Mouse (Mus musculus) heart, embryonic 11.5 days (tissue): ENCODE measurements around the gene R3hdm4. TPM values are rescaled to one million over a fixed set of nuclear protein-coding genes. Genes with fewer than 3 reads are reported as not detected.

Experiments used
- ATAC-seq: fragments of 200-750 bp; cut with Nextera tagmentation; replicated peaks from 2 replicates; pipeline ENCODE4 v1.8.0; 2017; ENCODE audit warnings: moderate library complexity; ENCODE audit not compliant: insufficient number of reproducible peaks, low FRiP score, low TSS enrichment
- H3K27ac ChIP-seq: fragments of 300-500 bp; sonication (generic); 2 replicates; pipeline ENCODE4 v1.5.1; 2014; ENCODE audit warnings: mild to moderate bottlenecking, low read depth, low read length
- H3K27me3 ChIP-seq: fragments of 300-500 bp; sonication (generic); 2 replicates; pipeline ENCODE4 v1.6.1; 2014; ENCODE audit warnings: mild to moderate bottlenecking, low read length, mixed read lengths; ENCODE audit not compliant: control insufficient read depth, insufficient read depth
- H3K36me3 ChIP-seq: fragments of 300-500 bp; sonication (generic); 2 replicates; pipeline ENCODE4 v1.6.1; 2014; ENCODE audit warnings: mild to moderate bottlenecking, low read length, moderate library complexity, mixed read lengths; ENCODE audit not compliant: control insufficient read depth, insufficient read depth
- H3K4me1 ChIP-seq: fragments of 300-500 bp; sonication (generic); 2 replicates; pipeline ENCODE4 v1.6.1; 2014; ENCODE audit warnings: low read length; ENCODE audit not compliant: control insufficient read depth, insufficient read depth
- H3K4me2 ChIP-seq: fragments of 300-500 bp; sonication (generic); 2 replicates; pipeline ENCODE4 v1.6.1; 2014; ENCODE audit warnings: mild to moderate bottlenecking, moderate library complexity
- H3K4me3 ChIP-seq: fragments of 300-500 bp; sonication (generic); 2 replicates; pipeline ENCODE4 v1.5.1; 2014; ENCODE audit warnings: low read depth, low read length
- H3K9ac ChIP-seq: fragments of 300-500 bp; sonication (generic); 2 replicates; pipeline ENCODE4 v1.6.1; 2014; ENCODE audit warnings: mild to moderate bottlenecking, low read depth, low read length, moderate library complexity
- H3K9me3 ChIP-seq: fragments of 300-500 bp; sonication (generic); replicated peaks from 2 replicates; pipeline ENCODE4 v1.6.1; 2016; ENCODE audit warnings: low read length; ENCODE audit not compliant: control insufficient read depth
- WGBS: fragments of 180-500 bp; shearing (Covaris S2); extraction: QIAGEN DNeasy Blood & Tissue Kit; methylation state at CpG from one replicate; pipeline ENCODE4 v1.1.7; 2014; ENCODE audit not compliant: insufficient replicate concordance; 5-methylcytosine and 5-hydroxymethylcytosine counted together
- polyA plus RNA-seq: library from polyadenylated mRNA; unstranded; fragments of >200 nt; fragmentation: Nextera tagmentation; extraction: Ambion mirVana; gene quantifications from 2 replicates; pipeline ENCODE4 v1.2.1, GENCODE M21; 2014

R3hdm4 gene
- polyA plus RNA-seq, 1 experiment from 2014 or later: 87.6 TPM

DNA sequence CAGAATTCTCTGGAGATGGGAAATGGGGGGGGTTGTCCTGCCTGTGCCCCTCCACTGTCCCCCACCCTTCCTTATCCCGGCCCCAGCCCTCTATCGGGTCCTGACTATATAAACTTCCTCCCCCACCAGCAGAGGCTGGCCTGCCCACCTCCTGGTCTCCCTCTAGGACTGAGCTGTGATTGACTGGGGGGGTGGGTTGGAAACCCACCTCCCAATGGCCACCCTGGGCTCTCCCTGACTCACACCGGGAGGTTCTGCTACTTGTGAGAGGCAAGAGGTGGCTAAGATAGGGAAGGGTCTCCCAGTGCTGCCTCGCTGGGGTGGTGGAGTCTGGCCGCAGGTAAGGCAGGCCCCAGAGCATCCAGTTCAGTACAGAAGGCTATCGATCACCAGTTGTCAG is 26.5 kb upstream of the R3hdm4 start:
- H3K27me3 ChIP-seq: no peaks in the 10 kb centered on the region
- peaks cover 34% of the 10 kb centered on the region for H3K4me1 ChIP-seq
- peaks cover 15% of the 10 kb centered on the region for H3K36me3 ChIP-seq
- no peak overlapping the region; the same call in 1 of the 2 replicates for H3K4me3 ChIP-seq
- H3K27ac ChIP-seq: peak overlapping the region; percentile 90
- H3K9ac ChIP-seq: peak overlapping the region; percentile 59
- no peak for ATAC-seq
- H3K4me2 ChIP-seq: peak overlapping the region; percentile 36
- 58% methylated on average over 6 of the region's 6 CpGs for WGBS
- no peaks in the 10 kb centered on the region for H3K9me3 ChIP-seq

DNA sequence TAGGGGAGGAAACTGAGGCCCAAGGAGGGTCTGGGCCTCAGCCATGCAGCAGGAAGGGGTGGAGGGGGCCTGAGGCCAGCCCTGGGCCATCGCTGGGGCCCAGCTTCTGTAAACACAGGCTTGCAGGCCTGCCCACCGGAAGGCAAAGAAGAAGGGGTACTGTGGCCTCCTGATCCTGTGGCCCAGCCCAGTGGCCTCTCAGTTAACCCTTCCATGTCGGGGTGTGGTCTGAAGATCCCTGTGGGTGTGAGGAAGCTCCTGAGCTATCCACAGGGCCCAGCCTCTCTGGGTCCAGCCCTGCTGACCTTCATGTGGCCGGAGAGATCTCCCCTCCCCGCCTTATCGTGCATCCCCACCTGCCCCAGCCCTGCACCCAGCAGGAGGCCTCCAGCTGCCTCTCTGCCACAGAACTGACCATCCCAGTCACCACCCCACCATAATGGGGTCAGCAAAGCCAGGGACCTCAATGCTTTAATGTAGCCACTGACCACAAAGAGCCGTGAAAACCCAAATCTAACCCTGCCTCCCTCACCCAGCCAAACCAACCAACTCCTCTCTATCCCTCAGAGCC is 25.8 kb upstream of the R3hdm4 start:
- ATAC-seq: peak; percentile 88
- no peaks in the 10 kb centered on the region for H3K27me3 ChIP-seq
- peaks cover 20% of the 10 kb centered on the region for H3K36me3 ChIP-seq
- H3K4me3 ChIP-seq: peak overlapping the region; percentile 2; the same call in 1 of the 2 replicates
- H3K9ac ChIP-seq: peak overlapping the region; percentile 59
- peaks cover 34% of the 10 kb centered on the region for H3K4me1 ChIP-seq
- WGBS: 12% methylated on average over 7 of the region's 7 CpGs
- peak overlapping the region; percentile 90 for H3K27ac ChIP-seq
- peak overlapping the region; percentile 53 for H3K4me2 ChIP-seq
- H3K9me3 ChIP-seq: no peaks in the 10 kb centered on the region

DNA sequence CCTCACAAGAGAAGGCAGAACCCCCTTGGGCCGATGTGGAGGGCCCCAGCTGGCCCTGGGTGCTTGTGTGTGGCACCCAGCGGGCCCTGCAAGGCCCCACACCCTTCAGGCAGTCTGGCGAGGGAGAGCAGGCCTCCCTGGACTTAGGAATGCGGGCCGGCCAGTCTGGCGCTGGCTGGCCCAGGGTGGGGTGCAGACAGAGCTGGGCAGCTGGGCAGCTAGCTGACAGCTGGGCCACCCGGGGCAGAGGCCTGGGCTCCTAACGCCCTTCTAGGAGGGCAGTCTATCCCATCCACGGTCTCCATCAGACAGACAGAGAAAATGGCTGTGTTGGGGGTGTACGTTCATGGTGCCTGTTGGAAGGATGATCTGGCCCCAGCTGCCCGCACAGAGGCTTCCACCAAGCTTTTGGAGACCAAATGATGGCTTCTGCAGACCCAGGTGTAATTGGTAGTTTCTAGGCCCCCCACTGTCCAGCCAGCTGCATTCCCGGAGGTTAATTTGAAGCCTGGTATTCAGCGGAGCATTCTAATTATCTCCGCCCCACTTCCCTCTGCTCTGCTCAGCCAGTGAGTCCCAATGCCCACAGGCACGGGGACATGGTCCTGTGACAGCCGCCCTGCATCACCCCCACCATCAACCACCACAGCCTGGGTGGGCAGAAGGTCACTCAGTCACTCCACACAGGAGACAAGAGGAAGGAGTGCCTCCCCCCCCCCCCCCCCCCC is 24.7 kb upstream of the R3hdm4 start:
- Histone ChIP-seq H3K9me3 (no peaks in the 10 kb centered on the region), H3K4me3 (peak overlapping the region; percentile 2; the same call in 1 of the 2 replicates), H3K27ac (peak overlapping the region; percentile 90), H3K4me2 (peak overlapping the region; percentile 53), H3K4me1 (peaks cover 41% of the 10 kb centered on the region), H3K9ac (peak overlapping the region; percentile 68), H3K36me3 (peaks cover 15% of the 10 kb centered on the region), H3K27me3 (no peaks in the 10 kb centered on the region)
- WGBS: 34% methylated on average over 16 of the region's 16 CpGs
- ATAC-seq: no peak

DNA sequence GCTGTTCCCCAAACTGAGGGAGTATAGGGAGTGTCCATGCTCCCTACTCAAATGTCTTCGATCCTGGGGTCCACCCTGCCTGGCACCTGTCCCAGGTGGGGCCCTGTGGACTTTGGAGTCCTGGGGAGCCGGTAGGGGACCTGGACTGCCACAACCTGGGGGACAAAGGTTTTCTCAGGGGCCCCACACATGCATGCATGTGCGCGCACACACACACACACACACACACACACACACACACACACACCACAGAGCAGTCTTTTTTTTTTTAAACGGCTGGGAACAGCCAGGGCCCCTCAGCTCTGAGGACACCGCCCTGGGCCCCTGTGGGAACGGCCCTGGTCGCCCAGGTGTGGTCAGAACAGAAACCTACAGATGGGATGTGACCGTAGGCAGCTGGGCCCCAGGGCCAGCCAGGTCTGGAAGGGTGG is 22.5 kb upstream of the R3hdm4 start:
- Histone ChIP-seq H3K9ac (no peak overlapping the region), H3K27ac (peak overlapping the region; percentile 8; the same call in 1 of the 2 replicates), H3K9me3 (no peaks in the 10 kb centered on the region), H3K4me1 (peaks cover 52% of the 10 kb centered on the region), H3K4me3 (no peak overlapping the region), H3K4me2 (peak overlapping the region; percentile 14; the same call in 1 of the 2 replicates), H3K36me3 (peaks cover 7% of the 10 kb centered on the region), H3K27me3 (no peaks in the 10 kb centered on the region)
- 0 out of 2 replicates have a peak, but pooled peaks have one; percentile 23 for ATAC-seq
- 70% methylated on average over 9 of the region's 9 CpGs for WGBS

DNA sequence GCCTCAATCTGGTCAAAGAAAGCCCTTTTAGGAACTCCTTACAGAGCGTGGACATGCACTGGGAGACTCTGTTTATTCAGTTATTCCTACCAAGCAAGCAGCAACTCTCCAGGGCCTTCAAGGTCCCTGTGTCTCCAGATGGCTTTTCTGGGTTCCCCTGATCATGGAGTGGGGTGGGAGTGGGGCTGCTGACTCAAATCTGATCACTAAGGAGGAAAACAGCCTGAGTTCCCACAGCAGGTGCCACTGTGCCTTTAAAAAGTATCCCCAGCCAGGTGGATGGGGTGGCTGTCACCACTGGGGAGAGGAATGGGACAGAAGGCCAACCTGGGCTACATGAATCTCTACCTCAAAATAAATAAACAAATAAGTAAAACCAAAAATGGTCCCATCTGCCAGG is 22.0 kb upstream of the R3hdm4 start:
- peaks cover 57% of the 10 kb centered on the region for H3K4me1 ChIP-seq
- ATAC-seq: no peak
- peaks cover 10% of the 10 kb centered on the region for H3K36me3 ChIP-seq
- no peak overlapping the region for H3K27ac ChIP-seq
- WGBS: 82% methylated on average over 1 of the region's 1 CpGs
- H3K9ac ChIP-seq: no peak overlapping the region
- H3K4me2 ChIP-seq: no peak overlapping the region
- no peaks in the 10 kb centered on the region for H3K9me3 ChIP-seq
- no peaks in the 10 kb centered on the region for H3K27me3 ChIP-seq
- no peak overlapping the region for H3K4me3 ChIP-seq

DNA sequence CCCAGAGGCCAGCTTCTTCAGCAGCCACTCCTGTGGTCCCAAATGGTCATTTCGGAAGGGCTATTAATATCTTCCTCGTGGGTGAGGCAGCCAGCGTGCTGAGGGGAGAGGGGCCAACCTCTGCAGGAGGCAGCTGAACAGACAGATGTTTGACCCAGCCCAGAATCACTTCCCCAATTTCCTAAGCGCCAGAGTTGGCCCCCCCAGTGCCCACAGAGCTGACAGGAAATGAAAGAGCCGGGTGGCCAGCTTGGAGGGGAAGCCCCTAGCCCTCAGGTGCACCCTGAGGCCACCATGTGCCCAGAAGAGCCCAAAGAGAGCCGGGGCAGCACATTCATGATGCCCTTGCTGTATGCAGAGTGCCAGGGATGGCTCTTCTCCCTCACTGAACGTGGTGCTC is 19.7 kb upstream of the R3hdm4 start:
- H3K4me1 ChIP-seq: peaks cover 60% of the 10 kb centered on the region
- peak overlapping the region; percentile 11; the same call in 1 of the 2 replicates for H3K4me2 ChIP-seq
- H3K27ac ChIP-seq: 0 out of 2 replicates have a peak overlapping the region, but pooled peaks have one; percentile 46
- no peak overlapping the region for H3K9ac ChIP-seq
- no peak overlapping the region for H3K4me3 ChIP-seq
- H3K27me3 ChIP-seq: no peaks in the 10 kb centered on the region
- 54% methylated on average over 7 of the region's 7 CpGs for WGBS
- no peak for ATAC-seq
- peaks cover 14% of the 10 kb centered on the region for H3K36me3 ChIP-seq
- H3K9me3 ChIP-seq: no peaks in the 10 kb centered on the region

DNA sequence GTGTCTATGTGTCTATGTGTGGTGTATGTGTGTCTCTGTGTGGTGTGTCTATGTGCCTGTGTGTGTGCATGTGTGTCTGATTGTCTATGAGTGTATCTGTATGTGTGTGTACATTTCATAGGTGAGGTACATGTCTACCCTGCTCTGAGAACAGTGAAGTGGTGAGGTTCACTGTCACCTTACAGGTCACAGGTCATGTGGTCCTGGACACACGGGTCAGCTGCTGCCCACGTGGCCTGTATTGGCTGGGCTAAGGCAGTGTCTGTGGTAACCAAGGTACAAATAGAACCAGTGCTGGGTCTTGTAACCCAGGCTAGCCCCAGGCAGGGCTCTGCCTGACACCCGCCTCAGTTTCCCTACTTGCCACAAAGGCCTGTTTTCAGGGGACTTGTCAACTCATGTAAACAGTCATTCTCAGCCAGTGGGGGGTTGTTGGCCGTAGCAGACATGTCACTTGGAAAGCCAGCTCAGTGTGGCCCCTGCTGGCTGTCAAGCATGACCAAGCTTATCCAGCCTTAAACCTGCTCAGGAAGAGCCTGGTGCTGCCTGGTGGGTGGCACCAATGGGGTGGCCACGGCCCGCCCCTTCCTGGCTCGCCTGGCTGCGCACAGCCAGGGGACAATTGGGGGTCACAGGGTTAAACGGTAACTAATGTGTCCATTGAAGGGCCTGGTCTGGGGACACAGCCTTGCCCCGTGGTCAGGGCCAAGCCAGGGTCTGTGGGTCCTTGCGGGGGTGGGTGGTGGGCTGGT is 16.9 kb upstream of the R3hdm4 start:
- WGBS: 82% methylated on average over 11 of the region's 11 CpGs
- Histone ChIP-seq H3K27me3 (no peaks in the 10 kb centered on the region), H3K9ac (0 out of 2 replicates have a peak overlapping the region, but pooled peaks have one; percentile 34), H3K36me3 (peaks cover 20% of the 10 kb centered on the region), H3K27ac (no peak overlapping the region), H3K4me2 (no peak overlapping the region), H3K4me1 (peaks cover 66% of the 10 kb centered on the region), H3K9me3 (no peaks in the 10 kb centered on the region), H3K4me3 (no peak overlapping the region)
- ATAC-seq: no peak

DNA sequence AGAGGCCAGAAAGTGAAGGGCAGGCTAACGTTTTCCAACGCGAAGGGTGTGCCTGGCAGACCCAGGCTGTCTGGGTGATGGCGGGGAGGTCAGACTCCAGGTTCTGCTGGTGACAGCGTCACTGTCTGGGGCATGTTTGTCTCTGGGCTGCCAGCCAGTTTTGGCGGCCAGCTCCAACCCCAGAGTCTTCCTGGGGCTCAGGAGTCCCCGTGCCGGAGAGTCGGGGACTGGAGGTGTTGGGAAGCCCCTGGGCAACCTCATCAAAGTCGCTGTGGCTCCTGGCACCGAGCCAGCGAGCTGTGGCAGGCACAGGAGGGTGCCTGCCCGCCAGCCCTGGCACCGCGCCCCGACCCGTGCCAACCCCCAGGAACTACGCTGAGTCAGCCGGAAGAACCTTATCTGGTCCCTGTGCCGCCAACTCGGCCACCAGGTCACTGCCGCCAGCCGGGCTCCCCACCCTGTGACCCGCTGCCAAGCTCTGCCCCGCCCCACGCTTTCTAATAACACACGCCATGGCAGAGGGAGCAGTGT is 16.0 kb upstream of the R3hdm4 start:
- H3K9ac ChIP-seq: no peak overlapping the region
- peak overlapping the region; percentile 41 for H3K4me2 ChIP-seq
- peaks cover 76% of the 10 kb centered on the region for H3K4me1 ChIP-seq

More for the DNA sequence above, 16.0 kb upstream of the R3hdm4 start:
- no peak for ATAC-seq
- no peak overlapping the region for H3K4me3 ChIP-seq
- peak overlapping the region; percentile 58; the same call in 1 of the 2 replicates for H3K27ac ChIP-seq
- H3K27me3 ChIP-seq: no peaks in the 10 kb centered on the region
- 65% methylated on average over 27 of the region's 27 CpGs for WGBS
- no peaks in the 10 kb centered on the region for H3K9me3 ChIP-seq
- peaks cover 22% of the 10 kb centered on the region for H3K36me3 ChIP-seq
